In the genomic region with DNA sequence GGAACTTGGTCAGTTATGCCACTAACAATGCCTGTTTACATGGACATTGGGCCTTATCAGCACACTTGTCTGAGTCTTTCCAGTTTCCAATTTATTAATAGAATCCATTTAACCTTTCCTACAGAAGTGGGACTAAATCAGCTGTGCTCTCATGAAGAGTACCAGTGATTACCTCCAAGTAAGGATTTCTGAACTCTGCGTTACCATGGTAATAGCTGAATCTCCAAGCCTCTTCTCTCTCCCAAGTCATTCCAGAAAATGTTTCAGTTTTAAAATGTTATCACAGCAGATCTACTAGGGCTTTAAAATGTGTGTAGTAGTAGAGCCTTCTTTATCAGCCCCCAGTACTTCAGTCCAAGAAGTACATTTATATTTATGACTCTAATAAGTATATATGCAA, we compare ENCODE assay signal across 17 mouse cellular contexts.
DNase-seq lines count a peak whose midpoint lies in the region.
"Had no signal": no experiment of that assay in that cellular context is flagged by ENCODE, and none has a peak within 500 bp of the region (broad histone marks: within the 10 kb centered on the region; RNA-seq: fewer than 3 reads in every experiment).

No protein-coding gene starts in this region.

- intact Hi-C loops in left cerebral cortex, postnatal 36 days (cut with DNase I) = no loop called here

- peak; percentile 4 to 16 for DNase-seq in frontal cortex, postnatal 36 days (ENCODE audit: low spot score in 2 of 2)
- no peak for DNase-seq in frontal cortex, postnatal 14 days (ENCODE audit: low spot score in 2 of 2)
- peak; percentile 5 to 38 for DNase-seq in left cerebral cortex, adult 9 months (ENCODE audit: low spot score in 2 of 2)
- no peak for DNase-seq in left cerebral cortex, postnatal 36 days (ENCODE audit: low spot score in 2 of 2)
- DNase-seq in right cerebral cortex, adult 18-20 months = peak; percentile 2
- no peak for DNase-seq in right cerebral cortex, postnatal 14 days
- peak; percentile 54 for DNase-seq in telencephalon, adult 2 months (ENCODE audit: low read depth, low spot score)
- no peak for DNase-seq in thymus, postnatal 25 days
- DNase-seq: adrenal gland, adult 2 months; cerebellum, adult 2 months; cerebellum, postnatal 25 days; gastrocnemius, postnatal 14 days; heart, adult 11 months; kidney, adult 2 months; liver; lung, postnatal 36 days; retina, postnatal 1 day had no signal

Comparison
In these comparisons a context has a peak if more than half of its experiments do, and no peak if none do; other contexts are left out.
1. DNase-seq: peak in frontal cortex, postnatal 36 days (2 of 2), left cerebral cortex, adult 9 months (2 of 2), right cerebral cortex, adult 18-20 months (single experiment) and telencephalon, adult 2 months (single experiment); none in frontal cortex, postnatal 14 days (0 of 2), left cerebral cortex, postnatal 36 days (0 of 2), right cerebral cortex, postnatal 14 days (single experiment) and thymus, postnatal 25 days (single experiment).